Mouse (Mus musculus): Measurements from ENCODE around the gene Casp1. TPM values are rescaled to one million over a fixed set of nuclear protein-coding genes. Genes with fewer than 3 reads are reported as not detected.

Casp1 gene
- 829 TPM for polyA plus RNA-seq (2014; fragmentation: Illumina TruSeq; extraction: RNeasy Lipid Tissue Mini Kit (QIAGEN cat#74804); ENCODE audit: low replicate concordance)

GRCm38 (mm10) chr9:5298329-5299131 lies at the start of gene Casp1:
TSS of gene Casp1 (plus strand) at chr9:5298517.

GRCm38 (mm10) chr9:5308561-5308960 lies 10.2 kb downstream of the Casp1 start, which contains the start of gene Casp4:
TSS of gene Casp4 (plus strand) at chr9:5308828.

GRCm38 (mm10) chr9:5345291-5345898 lies 47.1 kb downstream of the Casp1 start, which contains the start of gene Casp12:
TSS of gene Casp12 (plus strand) at chr9:5345430.

Other genes starting within 250 kb of the Casp1 start
- 55.2 TPM for gene Casp4, start 10.3 kb downstream of the Casp1 start, polyA plus RNA-seq (2014; fragmentation: Illumina TruSeq; extraction: RNeasy Lipid Tissue Mini Kit (QIAGEN cat#74804); ENCODE audit: low replicate concordance)
- gene Casp12, start 46.9 kb downstream of the Casp1 start, polyA plus RNA-seq (2014; fragmentation: Illumina TruSeq; extraction: RNeasy Lipid Tissue Mini Kit (QIAGEN cat#74804); ENCODE audit: low replicate concordance) = 28.3 TPM

Measured in small intestine, adult 10 weeks (tissue).